Mouse (Mus musculus) cerebellum, postnatal 10 days (tissue): ENCODE measurements at regions not wholly inside any gene's neighbourhood (a gene's known extent, or its start where the extent isn't known, plus 50 kb on each side); places are given as distances from the start of the nearest gene placed in this dataset.

Experiments used
- DNase-seq, 2 experiments: peaks; one replicate each; pipeline ENCODE4 v3.0.0; 2021; ENCODE audit warnings: mixed read lengths in 2 of 2

DNA sequence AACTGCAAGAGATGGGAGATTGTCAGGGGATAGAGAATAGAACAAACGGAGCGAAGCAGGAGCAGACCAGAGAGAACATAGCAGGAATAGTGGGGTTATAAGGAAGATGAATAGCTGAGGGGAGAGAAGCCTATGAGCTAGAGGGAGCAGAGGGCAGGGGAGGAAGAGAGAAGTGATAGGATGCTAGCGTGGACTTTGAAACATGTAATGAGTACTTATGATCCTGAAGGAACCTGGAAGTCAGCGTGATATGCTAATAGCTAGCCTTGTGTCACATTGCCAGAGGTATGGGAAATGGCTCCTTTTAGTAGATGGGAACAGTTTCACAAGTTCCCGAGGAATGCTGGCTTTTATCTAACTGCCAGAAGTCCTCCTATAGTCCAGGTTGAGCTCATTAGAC, 51.8 kb downstream of the Calml3 start:
- no peak for DNase-seq

DNA sequence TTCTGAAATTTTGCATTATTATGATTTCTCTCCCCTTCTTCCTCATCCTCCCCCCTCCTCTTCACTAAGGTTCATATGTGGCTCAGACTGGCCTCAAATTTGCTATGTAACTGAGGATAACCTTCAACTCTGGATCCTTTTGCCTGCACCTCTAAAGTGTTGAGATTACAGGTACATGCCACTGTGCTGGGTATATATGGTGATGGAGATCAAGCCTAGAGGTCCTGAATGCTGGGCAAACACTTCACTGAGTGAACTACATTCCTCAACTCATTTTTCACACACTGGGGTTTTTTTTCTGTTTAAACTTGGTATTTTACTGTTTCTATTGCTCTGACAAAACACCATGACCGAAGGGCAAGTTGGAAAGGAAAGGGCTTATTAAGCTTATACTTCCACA, 52.9 kb downstream of the Calml3 start:
- no peak for DNase-seq

DNA sequence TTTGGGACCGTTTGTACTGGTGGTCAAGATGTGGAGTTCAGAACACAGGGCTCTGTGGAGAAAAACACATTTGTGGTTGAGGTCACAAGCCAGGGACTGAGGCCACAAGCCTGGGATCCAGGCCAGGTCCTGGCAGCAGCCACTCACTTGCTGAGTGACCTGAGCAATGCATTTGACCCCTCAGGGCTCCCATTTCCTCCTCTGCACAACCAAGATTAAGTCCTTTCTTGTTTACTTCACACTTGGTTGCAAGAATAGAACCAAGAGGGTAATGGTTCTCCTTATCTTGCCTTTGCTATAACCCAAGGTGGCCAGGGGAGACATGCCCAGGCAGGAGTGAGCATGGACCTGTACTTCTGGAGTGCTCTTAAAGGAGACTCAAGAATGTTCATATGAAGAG, 53.4 kb downstream of the Calml3 start:
- peak in 1 of 2 experiments; percentile 21 for DNase-seq

DNA sequence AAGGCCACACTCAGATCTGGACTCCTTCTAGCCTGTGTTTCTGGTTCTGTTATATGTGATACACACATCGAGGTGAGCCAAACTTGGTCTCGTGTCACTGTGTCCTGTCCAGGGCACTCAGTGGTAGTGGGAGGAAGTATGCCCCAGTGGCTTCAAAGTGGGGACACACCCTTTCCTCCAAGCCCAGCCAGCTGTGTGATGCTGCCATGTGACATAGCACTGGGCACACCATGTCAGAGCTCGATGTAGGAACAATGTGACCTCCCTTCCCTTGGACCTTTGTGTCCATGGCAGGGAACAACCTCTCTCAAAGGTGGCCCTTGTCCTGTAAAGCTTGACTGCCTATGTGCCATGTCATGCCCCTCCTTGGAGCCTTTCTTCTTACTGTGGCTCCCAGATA, 54.5 kb downstream of the Calml3 start:
- DNase-seq = no peak

DNA sequence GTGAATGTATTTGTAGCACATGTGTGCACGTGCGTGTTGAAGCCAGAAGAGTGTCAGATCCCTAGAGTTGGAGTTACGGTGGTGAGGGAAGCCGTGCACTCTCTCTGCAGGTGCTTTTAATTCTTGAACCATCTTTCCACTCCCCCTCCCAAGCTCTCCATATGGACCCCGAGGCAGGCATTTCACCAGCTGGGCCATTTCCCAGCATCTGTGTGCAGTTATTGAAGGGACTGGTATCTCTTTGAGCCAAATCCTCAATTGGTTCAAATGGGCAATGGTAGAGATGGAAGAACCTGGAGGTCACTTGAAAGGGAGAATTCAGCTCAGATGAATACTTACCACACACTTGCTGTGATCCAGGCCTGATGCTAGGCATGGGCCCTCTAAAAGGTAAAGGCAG, 55.3 kb downstream of the Calml3 start:
- DNase-seq = peak; percentile 14 to 16

DNA sequence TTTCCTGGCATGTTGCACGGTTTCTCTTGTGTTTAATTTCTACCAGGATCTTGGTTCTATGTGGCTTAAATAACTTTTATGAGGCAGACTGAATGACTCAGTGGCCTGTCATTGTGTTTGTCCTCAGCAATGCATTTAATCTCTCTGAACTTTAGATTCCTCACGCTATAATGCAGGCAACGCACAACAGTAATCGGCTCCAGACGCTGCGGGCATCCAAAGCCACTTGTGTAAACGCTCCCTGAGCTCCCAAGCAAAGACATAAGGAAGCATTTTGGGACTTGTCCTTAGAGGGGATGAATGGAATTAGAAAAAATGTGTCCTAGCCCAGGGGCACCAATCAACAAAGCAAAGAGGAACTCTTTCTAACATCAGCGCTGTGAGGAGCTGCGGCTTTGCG, 57.6 kb downstream of the Calml3 start:
- no peak for DNase-seq

DNA sequence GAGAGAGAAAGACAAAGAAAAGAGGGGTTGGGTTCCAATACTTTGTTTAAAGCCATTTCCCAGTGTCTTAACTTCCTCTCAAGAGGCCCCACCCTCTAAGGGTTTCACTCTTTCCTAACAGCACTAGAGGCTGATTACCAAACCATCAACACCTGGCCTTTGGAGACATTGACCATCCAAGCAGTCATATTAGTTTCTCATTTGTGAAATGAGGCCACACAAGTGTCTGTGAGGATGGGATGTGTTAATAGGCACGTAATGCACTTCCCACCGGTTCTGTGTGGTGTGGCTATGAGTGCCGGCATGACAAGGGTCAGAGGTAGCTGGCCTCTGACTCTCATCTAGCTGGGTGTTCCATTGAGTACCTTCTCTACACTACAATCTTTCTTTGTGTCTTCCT, 59.2 kb downstream of the Calml3 start:
- no peak for DNase-seq

DNA sequence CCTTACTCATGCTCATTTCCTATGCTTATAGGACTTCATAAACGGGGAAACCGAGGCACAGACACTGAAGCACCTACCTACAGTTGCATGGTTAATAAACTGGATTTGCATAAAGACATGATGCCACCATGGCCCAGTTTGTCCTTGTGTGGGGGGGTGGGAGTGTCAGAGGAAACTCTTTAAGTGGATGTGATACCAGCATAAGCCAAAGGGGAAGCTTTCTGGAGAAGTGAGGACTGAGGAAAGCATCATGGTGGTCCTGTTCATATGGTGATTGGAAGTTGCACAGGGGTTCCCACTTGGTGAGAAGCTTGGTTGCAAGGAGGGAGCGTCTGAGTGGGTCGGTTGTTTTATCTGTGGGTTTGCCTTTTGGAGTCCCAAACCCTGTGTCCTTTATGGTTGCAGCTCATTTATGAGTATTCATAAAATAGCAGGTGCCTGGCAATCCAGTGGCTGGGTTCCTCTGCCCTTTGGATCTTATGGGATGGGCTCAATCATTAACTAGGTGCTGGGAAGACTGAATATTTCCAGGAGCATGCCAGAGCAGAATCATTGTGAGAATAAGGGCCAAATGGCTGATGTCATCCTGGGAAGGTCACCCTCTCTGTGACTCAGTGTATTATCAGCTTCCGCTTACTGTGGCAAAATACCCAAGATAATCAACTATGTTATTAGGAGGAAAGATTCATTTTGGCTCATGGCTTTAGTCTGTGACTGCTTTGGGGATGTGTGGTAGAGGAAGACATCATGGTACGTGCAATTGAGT, 60.2 kb downstream of the Calml3 start:
- DNase-seq = no peak

DNA sequence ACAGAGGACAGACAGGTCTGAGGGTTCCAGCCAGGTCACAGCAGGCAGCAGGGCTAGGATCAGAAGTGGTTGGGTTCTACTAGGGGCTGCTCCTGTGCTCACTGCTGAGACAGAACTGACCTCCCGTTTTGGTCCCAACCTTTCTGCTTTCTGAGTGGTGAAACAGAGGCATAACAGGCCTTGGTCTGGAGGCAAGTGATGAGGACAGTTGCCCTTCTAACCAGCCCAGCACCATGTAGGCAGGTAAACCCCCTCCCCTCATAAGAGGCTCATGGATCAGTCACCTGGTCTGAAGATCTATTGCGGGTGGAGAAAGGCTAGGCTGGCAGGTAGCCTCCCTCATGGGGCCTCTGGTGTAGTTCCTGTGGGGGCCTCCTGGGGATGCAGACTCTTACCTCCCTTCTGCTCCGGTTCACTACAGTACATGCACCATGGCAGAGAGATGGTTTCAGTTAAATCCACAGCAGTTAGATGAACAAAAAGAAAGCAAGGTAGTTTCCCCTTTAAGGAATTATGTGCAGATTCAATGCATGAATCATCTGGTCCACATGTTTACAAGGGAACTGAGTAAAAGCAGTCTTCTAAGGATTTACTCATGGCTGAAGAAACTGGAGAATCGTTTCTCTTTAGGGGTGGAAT, 61.2 kb downstream of the Calml3 start:
- DNase-seq = peak in 1 of 2 experiments; percentile 34

DNA sequence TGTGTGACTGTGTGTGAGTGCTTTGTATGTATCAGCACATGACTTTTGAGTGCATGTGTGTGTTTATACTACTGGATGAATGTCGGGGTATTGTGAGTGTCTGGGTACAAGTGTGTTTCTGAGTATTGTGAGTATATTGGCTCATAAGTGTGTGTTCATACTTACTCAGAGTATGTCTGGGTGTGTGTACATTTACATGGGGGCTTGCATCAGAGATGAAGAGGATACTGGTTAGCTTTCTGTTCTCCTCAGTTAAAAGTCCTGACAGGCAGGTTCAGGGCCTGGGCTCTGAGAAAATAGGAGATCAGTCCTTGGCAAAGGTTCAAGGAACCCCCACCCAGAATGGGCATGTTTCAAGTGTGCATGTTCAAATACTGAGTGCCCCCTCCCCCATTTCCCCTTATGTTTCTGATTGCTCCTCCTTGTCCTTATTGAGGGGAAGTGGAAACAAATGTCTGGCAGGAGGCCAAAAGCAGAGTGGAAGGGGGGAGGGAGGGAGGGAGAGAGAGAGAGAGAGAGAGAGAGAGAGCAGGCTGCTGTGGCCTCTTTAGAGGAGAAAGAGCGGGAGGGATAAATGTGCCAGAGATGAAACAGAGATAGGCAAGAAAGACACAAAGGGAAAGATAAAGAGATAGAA, 61.9 kb downstream of the Calml3 start:
- DNase-seq = peak; percentile 56 to 60

DNA sequence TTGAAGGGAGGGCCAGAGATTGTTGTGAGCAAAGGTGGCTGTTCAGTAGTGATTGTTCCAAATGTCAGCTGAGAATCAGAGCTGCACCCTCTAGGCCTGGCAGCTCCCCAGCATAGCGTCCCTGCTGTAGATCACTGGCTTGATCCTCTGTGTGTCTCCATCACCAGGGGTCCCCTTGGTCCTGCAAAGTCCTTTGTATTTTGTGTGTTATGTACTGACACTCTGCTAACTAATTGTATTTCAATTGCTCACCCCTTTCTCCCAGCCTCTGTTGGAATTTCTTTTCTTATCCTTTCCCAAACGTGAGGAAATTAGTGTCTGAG, 73.5 kb downstream of the Calml3 start:
- no peak for DNase-seq

DNA sequence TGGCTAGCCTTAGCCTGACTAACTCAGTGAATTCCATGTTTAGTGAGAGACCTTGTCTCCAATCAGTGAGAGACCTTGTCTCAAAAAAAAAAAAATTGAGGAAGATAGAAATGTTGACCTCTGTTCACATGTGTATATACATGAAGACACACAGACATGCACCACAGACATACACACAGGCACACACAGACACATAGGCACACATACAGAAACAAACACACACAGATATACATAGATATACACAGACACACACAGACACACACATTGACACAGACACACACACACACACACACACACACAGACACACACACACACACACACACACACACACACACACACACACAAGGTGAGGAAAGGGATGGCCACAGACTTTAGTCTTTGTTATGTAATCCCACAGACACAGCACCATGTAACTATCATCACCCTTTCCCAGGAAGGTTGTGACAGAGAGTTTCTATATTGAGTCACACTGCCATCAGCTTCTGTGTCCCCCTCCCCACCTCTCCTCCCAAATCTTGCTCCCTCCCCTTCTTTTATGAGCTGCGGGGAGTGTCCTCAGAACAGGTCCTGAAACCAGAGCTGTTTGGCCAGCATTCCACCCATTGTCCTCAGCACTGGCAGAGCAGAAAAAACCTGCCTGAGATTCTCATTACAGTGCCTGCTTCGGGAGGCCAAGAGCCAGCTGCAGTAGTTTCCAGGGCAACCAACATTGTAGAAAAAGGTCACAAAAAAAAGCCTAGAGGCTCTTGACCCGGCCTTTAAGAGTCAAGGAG, 74.0 kb downstream of the Calml3 start:
- no peak for DNase-seq

DNA sequence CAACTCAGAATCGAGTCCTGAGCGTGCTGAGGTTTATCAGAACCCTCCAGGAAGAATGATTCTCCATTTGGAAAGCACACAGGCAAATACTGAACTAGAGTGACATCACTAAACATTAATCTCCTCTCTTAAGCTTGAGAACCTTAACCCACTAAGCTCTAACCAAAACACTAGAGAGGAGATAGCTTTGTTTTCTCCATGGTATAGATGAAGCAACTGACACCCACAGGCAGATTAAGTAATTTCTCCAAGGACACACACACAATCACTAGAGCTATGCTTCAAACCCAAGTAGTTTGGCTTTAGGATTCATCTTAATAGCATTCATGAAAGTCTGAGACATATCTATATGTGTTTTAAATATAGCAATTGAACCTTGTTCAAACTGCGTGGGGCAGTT, 75.2 kb downstream of the Calml3 start:
- no peak for DNase-seq

DNA sequence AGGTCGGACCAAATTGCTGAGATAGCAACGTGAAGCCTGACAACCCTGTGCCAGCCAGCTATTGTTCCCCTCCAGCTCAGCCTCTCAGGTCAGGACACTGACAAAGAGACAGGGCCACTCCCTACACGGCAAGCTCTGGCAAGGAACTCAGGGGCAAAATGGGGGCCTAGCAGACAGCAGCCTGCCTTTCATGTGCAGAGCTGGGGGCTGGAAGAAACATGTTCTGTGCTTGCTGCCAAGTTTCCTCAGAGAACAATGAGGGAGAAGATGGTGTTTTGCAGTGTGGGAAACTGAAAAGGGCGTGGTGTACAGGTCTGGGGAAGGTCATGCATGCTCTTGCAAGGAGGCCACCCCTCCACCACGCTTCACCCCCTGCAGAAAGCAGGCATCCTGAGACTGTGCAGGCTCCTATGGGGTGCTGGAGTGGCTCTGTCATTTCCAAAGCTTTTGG, 77.8 kb downstream of the Calml3 start:
- DNase-seq = no peak

DNA sequence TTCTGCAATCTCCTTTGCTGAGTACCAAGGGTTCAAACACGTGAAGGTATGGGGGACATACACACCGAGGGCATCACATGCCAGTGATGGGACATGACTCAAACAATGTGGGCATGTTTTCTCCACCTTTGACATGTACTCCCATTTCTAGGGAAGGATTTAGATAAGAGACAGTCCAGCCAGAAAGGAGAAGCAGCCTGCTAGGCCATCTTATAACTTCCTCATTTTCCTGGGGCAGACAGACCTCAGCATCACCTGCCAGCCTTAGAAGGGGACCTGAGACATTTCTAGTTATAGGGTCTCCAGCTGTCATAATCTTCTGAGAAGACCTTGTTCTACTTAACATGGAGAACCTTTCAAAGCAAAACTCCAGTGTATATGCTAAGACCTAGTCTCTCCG, 78.3 kb downstream of the Calml3 start:
- no peak for DNase-seq

DNA sequence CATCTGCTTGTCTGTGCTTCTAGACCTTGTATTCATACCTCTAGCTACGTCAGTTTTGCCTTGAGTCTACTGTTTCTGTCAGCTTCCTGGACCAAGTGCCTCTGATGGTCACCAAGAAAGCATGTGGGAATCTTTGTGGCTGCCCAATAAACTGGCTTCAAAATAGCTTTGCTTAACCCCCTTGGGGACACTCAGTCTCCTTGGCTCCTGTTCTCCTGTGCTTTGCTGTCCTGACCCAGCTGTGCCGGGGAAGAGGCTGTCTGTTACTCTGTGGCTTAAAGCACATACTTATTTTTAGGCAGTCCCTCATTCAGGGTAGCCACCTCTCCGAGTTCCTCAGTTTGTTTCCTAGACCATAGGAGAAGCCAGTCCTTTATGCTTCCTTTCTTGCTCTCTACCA, 79.8 kb downstream of the Calml3 start:
- no peak for DNase-seq

DNA sequence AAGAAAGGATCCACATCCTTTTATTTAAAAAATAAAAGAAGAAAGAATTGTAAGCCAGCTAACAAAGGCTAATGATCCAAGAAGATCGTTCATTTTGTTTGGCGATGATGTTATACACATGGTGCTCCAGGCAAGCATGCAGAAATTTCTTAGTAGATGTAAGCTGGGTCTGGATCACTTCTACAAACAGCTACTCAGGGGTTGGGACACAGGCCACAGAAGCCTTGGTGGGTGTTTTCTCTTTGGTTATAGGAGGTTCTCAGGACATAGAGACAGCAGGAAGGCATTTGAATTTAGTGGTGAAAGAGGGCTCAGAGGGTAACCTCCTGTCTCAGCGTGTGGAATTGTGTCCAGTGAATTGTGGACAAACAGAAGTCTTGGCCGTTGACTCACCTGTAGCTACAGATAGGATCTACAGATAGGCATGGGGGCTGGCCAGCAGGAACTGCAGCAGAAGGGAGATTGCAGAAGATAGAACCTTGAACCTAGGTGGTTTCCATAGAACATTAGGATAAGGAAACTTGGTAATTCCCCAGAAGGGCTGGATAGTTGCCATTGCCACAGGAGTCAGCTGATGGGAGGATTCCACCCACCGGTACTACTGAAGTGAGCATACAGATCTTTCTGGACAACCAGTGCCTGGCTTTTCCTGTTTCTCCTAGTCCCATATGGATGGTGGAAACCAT, 80.5 kb downstream of the Calml3 start:
- no peak for DNase-seq

DNA sequence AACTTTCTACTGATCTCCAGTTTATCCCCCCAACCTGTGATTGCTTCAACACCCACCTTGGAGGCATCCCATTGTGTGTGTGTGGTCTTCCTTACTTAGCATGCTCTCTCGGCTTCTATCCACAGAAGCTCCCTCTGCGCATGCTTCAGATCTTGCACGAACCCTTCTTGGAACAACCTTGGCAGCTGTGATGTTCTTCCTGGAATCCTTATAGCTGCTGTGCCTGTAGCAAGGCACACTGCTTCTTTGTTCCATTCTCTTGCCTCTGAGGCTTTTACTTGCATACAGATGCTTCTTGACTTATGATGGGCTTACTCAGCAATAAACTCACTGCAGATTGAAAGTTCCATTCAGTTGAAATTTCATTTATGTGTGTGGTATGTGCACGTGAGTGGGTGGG, 81.2 kb downstream of the Asb13 start:
- no peak for DNase-seq

DNA sequence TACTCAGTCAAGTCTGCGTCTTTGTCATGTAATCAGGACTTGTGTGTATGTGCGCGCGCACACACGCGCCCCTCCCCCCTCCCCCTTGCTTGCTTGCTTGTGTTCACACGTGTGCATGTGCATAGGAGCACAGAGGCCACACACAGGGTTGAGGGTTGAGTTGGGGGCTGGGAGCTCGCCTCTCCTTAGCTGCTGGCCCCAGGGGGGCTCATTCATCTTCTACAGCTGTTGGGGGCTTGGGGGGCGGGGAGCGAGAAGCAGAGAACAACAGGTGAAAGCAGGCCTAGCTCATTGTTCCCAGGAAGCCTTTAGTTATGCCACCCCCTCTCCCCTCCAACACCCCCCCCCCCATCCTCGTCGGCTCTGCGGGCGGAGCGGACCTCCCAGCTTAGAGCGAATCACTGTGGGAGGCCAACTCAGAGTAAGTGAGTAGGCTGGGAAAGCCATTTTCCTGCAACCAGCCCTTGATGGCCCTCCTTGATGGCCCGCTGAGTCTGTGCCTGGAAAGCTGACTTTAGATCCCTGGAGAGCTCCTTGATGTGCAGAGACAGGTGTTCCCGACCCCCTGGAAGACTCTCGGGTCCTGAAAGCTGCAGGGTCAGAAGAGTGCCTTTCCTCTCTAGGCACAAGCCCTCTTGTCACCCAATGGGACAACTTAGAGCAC, 78.8 kb downstream of the Asb13 start:
- no peak for DNase-seq

DNA sequence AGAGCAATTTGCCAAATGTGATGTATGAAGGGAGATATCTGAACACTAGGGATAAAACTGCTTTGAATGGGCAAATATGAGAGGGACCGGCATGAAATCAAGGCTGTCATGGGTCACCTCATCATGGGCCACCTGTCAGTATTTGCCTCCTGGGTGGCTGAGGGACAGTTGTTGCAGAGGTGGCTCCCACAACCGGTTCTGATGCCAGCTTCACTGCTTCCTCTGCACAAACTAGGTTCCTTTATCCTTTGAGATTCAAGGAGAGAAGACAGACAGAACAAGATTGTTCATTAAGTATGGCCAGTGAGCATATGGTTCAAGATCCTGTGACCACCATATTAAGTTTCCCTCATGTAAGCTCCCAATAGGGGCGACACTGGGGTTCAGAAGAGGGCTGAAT, 78.3 kb downstream of the Asb13 start:
- no peak for DNase-seq

DNA sequence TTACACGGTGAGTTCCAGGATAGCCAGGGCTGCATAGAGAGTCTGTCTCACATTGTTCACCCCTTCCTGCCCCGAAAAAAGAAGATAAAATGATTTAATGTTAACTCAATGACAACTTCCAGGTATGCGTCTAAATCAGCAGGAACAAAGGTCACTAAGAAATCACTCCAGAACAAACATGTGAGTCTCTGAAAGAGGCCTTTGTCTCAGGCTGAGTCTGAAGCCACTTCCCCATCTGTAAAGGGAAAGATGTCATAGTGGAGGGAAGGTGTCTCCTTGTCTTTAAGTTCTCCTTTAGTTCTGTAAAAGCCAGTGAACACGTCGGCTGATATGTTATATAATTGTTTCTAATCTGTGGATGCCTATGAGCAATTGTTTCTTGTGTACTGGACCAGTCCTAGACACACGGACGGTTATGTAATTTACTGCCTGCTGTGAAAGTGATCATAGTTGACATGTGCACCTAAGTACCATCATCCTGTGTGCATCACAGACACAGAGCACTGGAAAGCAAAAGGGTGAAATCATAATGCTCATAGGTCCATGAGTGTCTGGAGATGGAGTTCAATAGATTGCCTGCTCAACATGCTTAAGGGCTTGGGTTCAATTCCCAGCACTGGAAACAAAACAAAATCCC, 76.3 kb downstream of the Asb13 start:
- DNase-seq = no peak
